8 mouse cellular contexts compared by ENCODE assay signal in the genomic region with DNA sequence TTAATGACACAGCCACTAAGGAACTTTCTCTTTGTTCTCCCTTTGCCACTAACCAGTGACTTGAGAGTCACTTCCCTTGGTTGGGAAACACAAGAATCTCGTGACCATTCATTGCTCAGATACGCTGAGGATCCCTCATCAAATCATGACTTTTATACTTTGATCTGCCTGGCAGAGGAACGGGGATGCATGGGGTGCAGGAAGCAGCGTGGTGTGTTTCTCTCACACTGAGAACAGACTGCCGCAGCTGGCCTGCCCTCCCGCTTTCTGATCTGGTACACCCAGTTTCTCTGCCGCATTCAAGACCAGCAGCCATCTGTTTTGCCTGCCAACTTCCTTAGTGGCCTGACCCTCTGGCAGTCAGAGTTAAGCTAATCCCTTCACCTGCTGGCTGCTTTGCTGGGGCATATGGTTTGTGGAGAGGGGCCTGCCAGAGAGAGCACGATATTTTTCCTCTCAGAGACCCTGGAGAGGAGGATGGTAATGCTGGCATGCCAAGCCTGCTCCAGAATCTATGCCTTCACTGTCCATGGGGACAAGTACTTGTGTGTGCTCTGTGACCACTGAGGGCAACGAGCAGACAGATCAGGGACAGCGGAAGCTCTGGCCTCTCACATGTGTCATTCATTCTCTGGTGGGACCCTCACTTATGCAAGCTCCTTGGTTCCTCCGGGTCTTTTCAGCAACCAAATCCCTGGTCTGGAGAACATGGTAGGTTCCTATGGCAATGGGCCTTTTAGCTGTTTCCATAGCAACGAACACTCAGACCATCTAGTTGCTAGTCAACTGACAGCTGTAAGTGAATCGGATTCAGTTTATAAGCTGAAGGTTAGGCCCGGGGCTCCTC. TPM values are rescaled to one million over a fixed set of nuclear protein-coding genes. Genes with fewer than 3 reads are reported as not detected.
A peak's percentile ranks its signal among the peaks of the same experiment; 100 is the strongest.
DNase-seq lines count a peak whose midpoint lies in the region; ATAC-seq and TF ChIP-seq lines count a peak whose summit lies in the region.

No protein-coding gene starts in this region.

- peak overlapping the region; percentile 22 for H3ac ChIP-seq in C2C12 (ENCODE audit: control insufficient read depth, insufficient read length, low read depth)

- H3K27ac ChIP-seq in embryonic facial prominence, embryonic 15.5 days (replicated peaks): no peak overlapping the region
- H3K27ac ChIP-seq in neural tube, embryonic 11.5 days (ENCODE audit: low read depth, low read length): 0 out of 2 replicates have a peak overlapping the region, but pooled peaks have one; percentile 23

- H3K79me3 ChIP-seq in C2C12 (ENCODE audit: low read depth): no peaks in the 10 kb centered on the region

- H3K4me3 ChIP-seq in C2C12 (ENCODE audit: insufficient read depth, poor library complexity, severe bottlenecking): no peak overlapping the region
- H3K4me3 ChIP-seq in embryonic facial prominence, embryonic 15.5 days (replicated peaks): no peak overlapping the region
- H3K4me3 ChIP-seq in neural tube, embryonic 11.5 days (ENCODE audit: low read depth, low read length): no peak overlapping the region

- ATAC-seq in embryonic facial prominence, embryonic 15.5 days (ENCODE audit: insufficient number of reproducible peaks, low FRiP score, low TSS enrichment, low read depth): peak; percentile 66; the same call in 1 of the 2 replicates
- 0 out of 2 replicates have a peak, but pooled peaks have one; percentile 16 for ATAC-seq in neural tube, embryonic 11.5 days (ENCODE audit: insufficient read depth, low FRiP score, low TSS enrichment)
- no peak for ATAC-seq in CD4-positive, CD25-positive, alpha-beta regulatory T cell, adult 4 months

- H3K36me3 ChIP-seq in C2C12 (ENCODE audit: control insufficient read depth, insufficient read depth): peaks cover 20% of the 10 kb centered on the region
- peaks cover 15% of the 10 kb centered on the region for H3K36me3 ChIP-seq in embryonic facial prominence, embryonic 15.5 days
- peaks cover 2% of the 10 kb centered on the region for H3K36me3 ChIP-seq in neural tube, embryonic 11.5 days (ENCODE audit: control insufficient read depth, insufficient read depth, low read length)

- H3K9me3 ChIP-seq in embryonic facial prominence, embryonic 15.5 days (replicated peaks): no peaks in the 10 kb centered on the region
- no peaks in the 10 kb centered on the region for H3K9me3 ChIP-seq in neural tube, embryonic 11.5 days (ENCODE audit: control insufficient read depth, low read length)

- no peaks in the 10 kb centered on the region for H3K27me3 ChIP-seq in C2C12 (ENCODE audit: control insufficient read depth, insufficient read depth, insufficient read length)
- no peaks in the 10 kb centered on the region for H3K27me3 ChIP-seq in embryonic facial prominence, embryonic 15.5 days
- no peaks in the 10 kb centered on the region for H3K27me3 ChIP-seq in neural tube, embryonic 11.5 days (ENCODE audit: control insufficient read depth, insufficient read depth, low read length)

- WGBS in embryonic facial prominence, embryonic 15.5 days: 34% methylated on average over 14 of the region's 14 CpGs
- WGBS in neural tube, embryonic 11.5 days: 30% methylated on average over 14 of the region's 14 CpGs

- H3K4me2 ChIP-seq in embryonic facial prominence, embryonic 15.5 days (replicated peaks): no peak overlapping the region
- no peak overlapping the region for H3K4me2 ChIP-seq in neural tube, embryonic 11.5 days (ENCODE audit: low read depth)

- peak; percentile 32 for DNase-seq in T-cell, adult 2 months (ENCODE audit: low spot score)
- DNase-seq in layer of hippocampus, postnatal 25 days (ENCODE audit: extremely low spot score in 1 of 2, low spot score in 1 of 2): peak; percentile 18 to 24
- peak; percentile 45 for DNase-seq in neural tube, embryonic 11.5 days (ENCODE audit: low spot score)
- DNase-seq in natural killer cell, adult 2 months (ENCODE audit: low spot score in 2 of 2): no peak
- DNase-seq in kidney, postnatal 14 days: no peak

- TF ChIP-seq CTCF in C2C12 (IDR thresholded peaks at IDR 0.05; ENCODE audit: control insufficient read depth, insufficient read depth, insufficient read length): no peak

- no peaks in the 10 kb centered on the region for H3K4me1 ChIP-seq in embryonic facial prominence, embryonic 15.5 days
- peaks cover 14% of the 10 kb centered on the region; the same call in 1 of the 2 replicates for H3K4me1 ChIP-seq in neural tube, embryonic 11.5 days (ENCODE audit: control insufficient read depth, insufficient read depth, low read length)

- H3K79me2 ChIP-seq in C2C12 (ENCODE audit: control insufficient read depth, insufficient read depth): no peaks in the 10 kb centered on the region

- H3K9ac ChIP-seq in embryonic facial prominence, embryonic 15.5 days: no peak overlapping the region
- no peak overlapping the region for H3K9ac ChIP-seq in neural tube, embryonic 11.5 days (ENCODE audit: low read length)

TF ChIP-seq in C2C12, 6 proteins besides CTCF, POLR2A, EP300 and RAD21:
- TF ChIP-seq MYOD1 (IDR thresholded peaks at IDR 0.05; ENCODE audit: control insufficient read depth, insufficient read length, low read depth) (peak; percentile 73), USF1 (IDR thresholded peaks at IDR 0.05; ENCODE audit: low read depth) (peak; percentile 20), CEBPB (IDR thresholded peaks at IDR 0.05; ENCODE audit: low read depth) (peak; percentile 69), FOSL1 (IDR thresholded peaks at IDR 0.05; ENCODE audit: insufficient read depth, low read length, poor library complexity, severe bottlenecking) (no peak), MAX (IDR thresholded peaks at IDR 0.05) (peak; percentile 22)

RNA-seq across cellular contexts. Expression of a gene that starts 20.6 kb away (rescaled TPM):
- polyA plus RNA-seq in C2C12 (2012; fragmentation: generic; extraction: Trizol): 226 TPM
- polyA plus RNA-seq in embryonic facial prominence, embryonic 15.5 days (2015; fragmentation: Nextera tagmentation; extraction: Ambion mirVana): 72.0 and 72.3 TPM in 2 replicates
- total RNA-seq in layer of hippocampus, postnatal 25 days (2021): 10 to 100 TPM; 34.6 to 34.7 TPM
- polyA plus RNA-seq in neural tube, embryonic 11.5 days (2014; fragmentation: Nextera tagmentation; extraction: Ambion mirVana): 81.6 and 85.3 TPM in 2 replicates
- polyA plus RNA-seq in CD4-positive, CD25-positive, alpha-beta regulatory T cell, adult 4 months (2017; shearing (Covaris generic)): 100 to 1,000 TPM; 184 to 230 TPM

RNA-seq across cellular contexts. Expression of a gene that starts 20.7 kb away (rescaled TPM):
- 44.1 TPM for polyA plus RNA-seq in C2C12 (2012; fragmentation: generic; extraction: Trizol)
- polyA plus RNA-seq in embryonic facial prominence, embryonic 15.5 days (2015; fragmentation: Nextera tagmentation; extraction: Ambion mirVana): 128 and 137 TPM in 2 replicates
- total RNA-seq in layer of hippocampus, postnatal 25 days (2021): 10 to 100 TPM; 61.2 to 61.6 TPM
- polyA plus RNA-seq in neural tube, embryonic 11.5 days (2014; fragmentation: Nextera tagmentation; extraction: Ambion mirVana): 146 and 156 TPM in 2 replicates
- 100 to 1,000 TPM; 107 to 156 TPM for polyA plus RNA-seq in CD4-positive, CD25-positive, alpha-beta regulatory T cell, adult 4 months (2017; shearing (Covaris generic))

RNA-seq across cellular contexts. Expression of a gene that starts 53.7 kb away (rescaled TPM):
- polyA plus RNA-seq in C2C12 (2012; fragmentation: generic; extraction: Trizol): not detected
- polyA plus RNA-seq in embryonic facial prominence, embryonic 15.5 days (2015; fragmentation: Nextera tagmentation; extraction: Ambion mirVana): 0.11 TPM in 1 of 2 replicates, not detected in the other
- total RNA-seq in layer of hippocampus, postnatal 25 days (2021): 1 to 10 TPM; 7.3 to 7.5 TPM
- polyA plus RNA-seq in neural tube, embryonic 11.5 days (2014; fragmentation: Nextera tagmentation; extraction: Ambion mirVana): 0.49 and 1.1 TPM in 2 replicates
- under 1 TPM in 1 of 2 experiments, not detected in 1; 0.24 TPM for polyA plus RNA-seq in CD4-positive, CD25-positive, alpha-beta regulatory T cell, adult 4 months (2017; shearing (Covaris generic))

Comparison
In these comparisons a context has a peak if more than half of its experiments do, and no peak if none do; other contexts are left out.
1. DNase-seq: peak in T-cell, adult 2 months (single experiment), layer of hippocampus, postnatal 25 days (2 of 2) and neural tube, embryonic 11.5 days (single experiment); none in natural killer cell, adult 2 months (0 of 2) and kidney, postnatal 14 days (single experiment).